ENCODE assay signal across 8 mouse cellular contexts in genomic region chr6:113418441-113419198, GRCm38 (mm10). TPM values are rescaled to one million over a fixed set of nuclear protein-coding genes. Genes with fewer than 3 reads are reported as not detected.
DNase-seq lines count a peak whose midpoint lies in the region; TF ChIP-seq lines count a peak whose summit lies in the region.

No protein-coding gene starts in this region.

- WGBS in thymus, adult 2 months: 14% methylated on average over 16 of the region's 16 CpGs
- WGBS in liver, adult 2 months: 9% methylated on average over 16 of the region's 16 CpGs
- WGBS in small intestine, adult 2 months: 8% methylated on average over 16 of the region's 16 CpGs

- DNase-seq in gastrocnemius, postnatal 10 days: peak; percentile 31
- no peak for DNase-seq in gastrocnemius, adult 8-10 months (ENCODE audit: low spot score in 2 of 2)
- DNase-seq in thymus, adult 2 months: no peak
- no peak for DNase-seq in thymus, postnatal 25 days
- DNase-seq in forelimb bud, embryonic 11.5 days (ENCODE audit: low read depth, low spot score): peak; percentile 29
- DNase-seq in liver, adult 2 months (ENCODE audit: extremely low read depth, low read depth, low spot score): no peak
- no peak for DNase-seq in adrenal gland, adult 8-10 months

- H3K27me3 ChIP-seq in thymus, adult 2 months (ENCODE audit: control insufficient read depth, insufficient read depth, low read length): no peaks in the 10 kb centered on the region
- H3K27me3 ChIP-seq in liver, adult 2 months (ENCODE audit: control insufficient read depth, insufficient read depth, low read length): no peaks in the 10 kb centered on the region
- H3K27me3 ChIP-seq in small intestine, adult 2 months (ENCODE audit: control insufficient read depth, insufficient read depth, low read length): no peaks in the 10 kb centered on the region

- H3K4me3 ChIP-seq in thymus, adult 2 months (ENCODE audit: control insufficient read depth, insufficient read depth, low read length): peak overlapping the region; percentile 70
- peak overlapping the region; percentile 76 for H3K4me3 ChIP-seq in liver, adult 2 months (ENCODE audit: insufficient read depth, low read depth, low read length)
- H3K4me3 ChIP-seq in small intestine, adult 2 months (ENCODE audit: low read depth, low read length): peak overlapping the region; percentile 78

- no peak overlapping the region for H3K27ac ChIP-seq in thymus, adult 2 months (ENCODE audit: control insufficient read depth, insufficient read depth, low read length)
- H3K27ac ChIP-seq in liver, adult 2 months (replicated peaks; ENCODE audit: insufficient read depth, low read depth, low read length): peak overlapping the region; percentile 80
- H3K27ac ChIP-seq in small intestine, adult 2 months (ENCODE audit: insufficient read depth, low read depth, low read length): peak overlapping the region; percentile 32

- peaks cover 12% of the 10 kb centered on the region for H3K4me1 ChIP-seq in thymus, adult 2 months (replicated peaks; ENCODE audit: control insufficient read depth, insufficient read depth, low read length)
- H3K4me1 ChIP-seq in liver, adult 2 months (ENCODE audit: control insufficient read depth, insufficient read depth, low read length): peaks cover 9% of the 10 kb centered on the region
- peaks cover 8% of the 10 kb centered on the region for H3K4me1 ChIP-seq in small intestine, adult 2 months (ENCODE audit: control insufficient read depth, insufficient read depth, insufficient read length, low read length)

- no peaks in the 10 kb centered on the region for H3K36me3 ChIP-seq in thymus, adult 2 months (ENCODE audit: control insufficient read depth, insufficient read depth, low read length)
- H3K36me3 ChIP-seq in liver, adult 2 months (ENCODE audit: control insufficient read depth, insufficient read depth, low read length): no peaks in the 10 kb centered on the region
- peaks cover 4% of the 10 kb centered on the region; the same call in 1 of the 2 replicates for H3K36me3 ChIP-seq in small intestine, adult 2 months (ENCODE audit: control insufficient read depth, insufficient read depth, low read length)

- H3K9ac ChIP-seq in liver, adult 2 months (ENCODE audit: low read depth, low read length): peak overlapping the region; percentile 82

- TF ChIP-seq POLR2A in thymus, adult 2 months (IDR thresholded peaks at IDR 0.05; ENCODE audit: control insufficient read depth, extremely low read depth, insufficient read depth, low read length, poor library complexity): no peak
- TF ChIP-seq POLR2A in liver, adult 2 months (IDR thresholded peaks at IDR 0.05; ENCODE audit: extremely low read depth, insufficient read depth, low read length): no peak
- TF ChIP-seq POLR2A in small intestine, adult 2 months (IDR thresholded peaks at IDR 0.05; ENCODE audit: low read depth, low read length): no peak

- no peaks in the 10 kb centered on the region for H3K79me2 ChIP-seq in liver, adult 2 months (ENCODE audit: control insufficient read depth, insufficient read depth, low read length)

- TF ChIP-seq CTCF in thymus, adult 2 months (IDR thresholded peaks at IDR 0.05; ENCODE audit: borderline replicate concordance, control insufficient read depth, extremely low read depth, insufficient read depth, low read length, poor library complexity): no peak
- TF ChIP-seq CTCF in liver, adult 2 months (IDR thresholded peaks at IDR 0.05; ENCODE audit: low read depth, low read length): no peak
- no peak for TF ChIP-seq CTCF in small intestine, adult 2 months (IDR thresholded peaks at IDR 0.05; ENCODE audit: extremely low read depth, insufficient read length, insufficient replicate concordance, low read depth, low read length)

RNA-seq across cellular contexts. Expression of gene Rpusd3, which starts 0.5 kb away (rescaled TPM):
- total RNA-seq in gastrocnemius, postnatal 10 days (2021): 10 to 100 TPM; 10.0 to 11.3 TPM
- 10 to 100 TPM in 1 of 4 experiments, 1 to 10 TPM in 3; 5.9 to 12.8 (median 6.8) TPM for total RNA-seq in gastrocnemius, adult 8-10 months (2022)
- polyA plus RNA-seq in thymus, adult 2 months (2012; rRNA removed): 81.6 and 94.5 TPM in 2 replicates
- 14.2 and 17.2 TPM in 2 replicates for total RNA-seq in liver, adult 2 months (2014; rRNA removed)
- 106 and 118 TPM in 2 replicates for polyA plus RNA-seq in liver, adult 2 months (2012; rRNA removed)
- 25.8 and 71.6 TPM in 2 replicates for polyA plus RNA-seq in small intestine, adult 2 months (2012; rRNA removed)
- total RNA-seq in adrenal gland, adult 8-10 months (2022): 10 to 100 TPM in 3 of 4 experiments, 1 to 10 TPM in 1; 7.6 to 13.8 (median 11.6) TPM

RNA-seq across cellular contexts. Expression of gene Cidec, which starts 16.9 kb away (rescaled TPM):
- 1 to 10 TPM; 3.9 to 6.4 TPM for total RNA-seq in gastrocnemius, postnatal 10 days (2021)
- total RNA-seq in gastrocnemius, adult 8-10 months (2022): 10 to 100 TPM in 3 of 4 experiments, 1 to 10 TPM in 1; 3.8 to 35.8 (median 19.8) TPM
- 103 and 116 TPM in 2 replicates for polyA plus RNA-seq in thymus, adult 2 months (2012; rRNA removed)
- total RNA-seq in liver, adult 2 months (2014; rRNA removed): 0.92 and 1.5 TPM in 2 replicates
- 1.1 and 1.5 TPM in 2 replicates for polyA plus RNA-seq in liver, adult 2 months (2012; rRNA removed)
- 156 and 346 TPM in 2 replicates for polyA plus RNA-seq in small intestine, adult 2 months (2012; rRNA removed)
- 100 to 1,000 TPM; 185 to 405 (median 283) TPM for total RNA-seq in adrenal gland, adult 8-10 months (2022)

RNA-seq across cellular contexts. Expression of gene Jagn1, which starts 23.7 kb away (rescaled TPM):
- 10 to 100 TPM; 27.9 to 32.7 TPM for total RNA-seq in gastrocnemius, postnatal 10 days (2021)
- total RNA-seq in gastrocnemius, adult 8-10 months (2022): 10 to 100 TPM; 27.4 to 30.4 (median 29.1) TPM
- polyA plus RNA-seq in thymus, adult 2 months (2012; rRNA removed): 69.6 and 75.5 TPM in 2 replicates
- total RNA-seq in liver, adult 2 months (2014; rRNA removed): 20.2 and 26.6 TPM in 2 replicates
- 59.1 and 61.5 TPM in 2 replicates for polyA plus RNA-seq in liver, adult 2 months (2012; rRNA removed)
- 36.9 and 39.4 TPM in 2 replicates for polyA plus RNA-seq in small intestine, adult 2 months (2012; rRNA removed)
- total RNA-seq in adrenal gland, adult 8-10 months (2022): 10 to 100 TPM; 40.6 to 52.5 (median 46.4) TPM

RNA-seq across cellular contexts. Expression of gene Ttll3, which starts 29.6 kb away (rescaled TPM):
- 1 to 10 TPM; 1.1 to 2.2 TPM for total RNA-seq in gastrocnemius, postnatal 10 days (2021)
- total RNA-seq in gastrocnemius, adult 8-10 months (2022): under 1 TPM; 0.27 to 0.94 (median 0.83) TPM
- 38.4 and 43.1 TPM in 2 replicates for polyA plus RNA-seq in thymus, adult 2 months (2012; rRNA removed)
- total RNA-seq in liver, adult 2 months (2014; rRNA removed): 0.65 and 1.5 TPM in 2 replicates
- 1.7 TPM in 2 replicates for polyA plus RNA-seq in liver, adult 2 months (2012; rRNA removed)
- 5.9 and 14.9 TPM in 2 replicates for polyA plus RNA-seq in small intestine, adult 2 months (2012; rRNA removed)
- total RNA-seq in adrenal gland, adult 8-10 months (2022): 1 to 10 TPM; 2.6 to 7.4 (median 3.9) TPM

RNA-seq across cellular contexts. Expression of gene Il17re, which starts 39.7 kb away (rescaled TPM):
- total RNA-seq in gastrocnemius, postnatal 10 days (2021): under 1 TPM; 0.45 to 0.61 TPM
- under 1 TPM; 0.12 to 0.44 (median 0.28) TPM for total RNA-seq in gastrocnemius, adult 8-10 months (2022)
- polyA plus RNA-seq in thymus, adult 2 months (2012; rRNA removed): 22.8 and 32.5 TPM in 2 replicates
- 0.46 TPM in 1 of 2 replicates, not detected in the other for total RNA-seq in liver, adult 2 months (2014; rRNA removed)
- 0.26 TPM in 2 replicates for polyA plus RNA-seq in liver, adult 2 months (2012; rRNA removed)
- 6.8 and 11.4 TPM in 2 replicates for polyA plus RNA-seq in small intestine, adult 2 months (2012; rRNA removed)
- total RNA-seq in adrenal gland, adult 8-10 months (2022): 1 to 10 TPM in 3 of 4 experiments, under 1 TPM in 1; 0.74 to 1.9 (median 1.1) TPM

Comparison
In these comparisons a context has a peak if more than half of its experiments do, and no peak if none do; other contexts are left out.
1. DNase-seq: peak in gastrocnemius, postnatal 10 days (single experiment) and forelimb bud, embryonic 11.5 days (single experiment); none in gastrocnemius, adult 8-10 months (0 of 2), thymus, adult 2 months (single experiment), thymus, postnatal 25 days (single experiment), liver, adult 2 months (single experiment) and adrenal gland, adult 8-10 months (single experiment).
2. RNA of gene Cidec, which starts 16.9 kb away (total RNA-seq): 185 to 405 TPM in adrenal gland, adult 8-10 months; 3.8 to 35.8 TPM in gastrocnemius, adult 8-10 months, 3.9 to 6.4 TPM in gastrocnemius, postnatal 10 days and 0.92 to 1.5 TPM in liver, adult 2 months; every median in the first group is over 4 times any median in the second.
3. Peak in every context shown above with its lines, with median percentiles within 50 percentile points of each other: H3K4me3 ChIP-seq.